Mouse (Mus musculus): ENCODE measurements at regions not wholly inside any gene's neighbourhood (a gene's known extent, or its start where the extent isn't known, plus 50 kb on each side); places are given as distances from the start of the nearest gene placed in this dataset.

DNA sequence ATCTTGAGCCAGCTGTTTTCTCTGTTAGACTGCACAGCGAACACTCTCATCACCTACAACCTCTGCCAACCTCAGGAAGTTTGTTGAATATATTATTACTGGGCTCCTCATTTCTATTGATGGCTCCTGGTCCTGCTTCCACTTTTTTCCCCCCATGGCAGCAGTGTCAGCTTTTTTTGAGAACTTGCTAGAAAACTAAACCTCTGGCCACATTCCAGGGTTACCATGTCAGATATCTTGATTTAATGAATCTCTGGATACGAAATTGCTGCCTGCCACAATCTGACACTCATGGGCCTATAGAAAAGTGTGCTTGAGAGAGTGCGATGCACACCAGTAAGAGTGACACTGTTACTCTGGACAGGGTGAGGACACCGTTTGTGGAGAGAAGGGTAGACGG is 170.6 kb upstream of the Slc25a13 start:
- H3K9me3 ChIP-seq (replicated peaks; ENCODE audit: insufficient read depth, low read length), result no peaks in the 10 kb centered on the region
- no peaks in the 10 kb centered on the region for H3K27me3 ChIP-seq (ENCODE audit: control insufficient read depth in 1 of 2, insufficient read depth in 2 of 2, low read length in 2 of 2)
- no peak overlapping the region for H3K27ac ChIP-seq (ENCODE audit: control insufficient read depth, low read depth, low read length)

DNA sequence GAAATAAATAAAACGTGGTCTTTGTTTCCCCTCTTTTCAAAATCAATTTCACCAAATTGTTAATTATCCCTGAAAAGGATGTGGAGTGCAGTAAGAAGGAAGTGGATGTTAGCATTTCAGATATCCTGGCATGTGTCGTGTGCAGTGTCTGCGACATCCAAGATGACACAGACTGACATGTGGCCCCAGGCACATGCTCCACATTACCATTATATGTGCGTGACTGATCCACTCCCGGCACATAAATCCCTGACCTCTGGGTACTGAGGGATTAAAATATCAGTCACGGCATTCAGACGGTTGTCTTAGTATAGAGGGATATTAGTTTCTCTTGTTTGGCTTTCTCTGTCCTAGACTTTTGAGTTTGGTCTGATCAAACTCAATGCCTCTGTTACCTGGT is 168.0 kb upstream of the Slc25a13 start:
- Histone ChIP-seq H3K9ac (ENCODE audit: control insufficient read depth, low read depth, low read length, poor library complexity, severe bottlenecking) (no peak overlapping the region), H3K27ac (ENCODE audit: control insufficient read depth, low read depth, low read length) (no peak overlapping the region), H3K79me2 (ENCODE audit: control insufficient read depth, insufficient read depth, low read length, poor library complexity) (no peaks in the 10 kb centered on the region), H3K4me1 (ENCODE audit: control insufficient read depth in 1 of 2, insufficient read depth in 2 of 2, low read length in 2 of 2) (no peaks in the 10 kb centered on the region), H3K36me3 (ENCODE audit: control insufficient read depth in 1 of 2, insufficient read depth in 2 of 2, low read length in 2 of 2) (no peaks in the 10 kb centered on the region), H3K4me3 (ENCODE audit: control insufficient read depth in 1 of 2, insufficient read depth in 1 of 2, low read depth in 2 of 2, low read length in 2 of 2) (no peak overlapping the region), H3K9me3 (replicated peaks; ENCODE audit: insufficient read depth, low read length) (no peaks in the 10 kb centered on the region), H3K27me3 (ENCODE audit: control insufficient read depth in 1 of 2, insufficient read depth in 2 of 2, low read length in 2 of 2) (no peaks in the 10 kb centered on the region)
- DNase-seq (ENCODE audit: low read depth, low spot score), result no peak
- TF ChIP-seq GABPA (IDR thresholded peaks at IDR 0.05; ENCODE audit: low read depth, low read length), result no peak
- TF ChIP-seq GATA1 (IDR thresholded peaks at IDR 0.05; ENCODE audit: low read depth, low read length), result no peak
- no peak for TF ChIP-seq ZC3H11A (IDR thresholded peaks at IDR 0.05; ENCODE audit: low read depth, low read length)
- TF ChIP-seq RAD21 (IDR thresholded peaks at IDR 0.05; ENCODE audit: low read depth, low read length), result no peak
- TF ChIP-seq HCFC1 (IDR thresholded peaks at IDR 0.05; ENCODE audit: low read depth, low read length), result no peak

More for the DNA sequence above, 170.6 kb upstream of the Slc25a13 start:
- H3K9ac ChIP-seq (ENCODE audit: control insufficient read depth, low read depth, low read length, poor library complexity, severe bottlenecking), result no peak overlapping the region
- H3K36me3 ChIP-seq (ENCODE audit: control insufficient read depth in 1 of 2, insufficient read depth in 2 of 2, low read length in 2 of 2), result no peaks in the 10 kb centered on the region
- no peak overlapping the region for H3K4me3 ChIP-seq (ENCODE audit: control insufficient read depth in 1 of 2, insufficient read depth in 1 of 2, low read depth in 2 of 2, low read length in 2 of 2)
- no peaks in the 10 kb centered on the region for H3K79me2 ChIP-seq (ENCODE audit: control insufficient read depth, insufficient read depth, low read length, poor library complexity)
- TF ChIP-seq ELF1 (IDR thresholded peaks at IDR 0.05; ENCODE audit: low read depth, low read length) (no peak), RCOR1 (IDR thresholded peaks at IDR 0.05; ENCODE audit: low read depth, low read length) (no peak), EP300 (IDR thresholded peaks at IDR 0.05; ENCODE audit: low read depth in 1 of 2, low read length in 2 of 2) (no peak), CHD1 (IDR thresholded peaks at IDR 0.05; ENCODE audit: low read depth, low read length) (no peak), GABPA (IDR thresholded peaks at IDR 0.05; ENCODE audit: low read depth, low read length) (no peak), JUND (IDR thresholded peaks at IDR 0.05; ENCODE audit: low read depth, low read length) (no peak), MAFK (IDR thresholded peaks at IDR 0.05; ENCODE audit: borderline replicate concordance, low read depth, low read length) (no peak), MXI1 (IDR thresholded peaks at IDR 0.05; ENCODE audit: low read depth, low read length) (no peak), ZNF384 (IDR thresholded peaks at IDR 0.05; ENCODE audit: low read depth, low read length) (no peak), NRF1 (IDR thresholded peaks at IDR 0.05; ENCODE audit: insufficient read depth, low read depth, low read length, poor library complexity, severe bottlenecking) (no peak)
- no peaks in the 10 kb centered on the region for H3K4me1 ChIP-seq (ENCODE audit: control insufficient read depth in 1 of 2, insufficient read depth in 2 of 2, low read length in 2 of 2)
- DNase-seq (ENCODE audit: low read depth, low spot score), result no peak

DNA sequence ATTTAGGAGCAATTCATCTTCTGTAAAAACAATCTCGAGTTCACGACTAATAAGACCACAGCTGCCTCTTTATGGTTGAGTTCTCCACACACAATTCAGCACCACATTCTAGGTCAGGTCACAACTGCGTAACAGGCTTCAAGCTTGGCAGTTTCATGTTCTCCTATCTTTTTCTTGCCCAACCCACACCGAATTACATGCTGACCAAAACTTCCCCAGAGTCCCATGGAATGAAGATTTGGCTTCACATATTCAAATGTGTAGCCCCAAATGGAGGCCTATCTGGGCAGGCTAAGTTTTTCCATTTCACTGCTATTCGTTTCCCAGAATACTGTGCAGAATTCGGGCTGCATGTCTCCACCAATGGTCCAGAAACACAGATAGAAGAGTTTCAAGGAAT is 167.5 kb upstream of the Slc25a13 start:
- Histone ChIP-seq H3K27ac (ENCODE audit: control insufficient read depth, low read depth, low read length) (no peak overlapping the region), H3K27me3 (ENCODE audit: control insufficient read depth in 1 of 2, insufficient read depth in 2 of 2, low read length in 2 of 2) (no peaks in the 10 kb centered on the region), H3K79me2 (ENCODE audit: control insufficient read depth, insufficient read depth, low read length, poor library complexity) (no peaks in the 10 kb centered on the region), H3K9ac (ENCODE audit: control insufficient read depth, low read depth, low read length, poor library complexity, severe bottlenecking) (no peak overlapping the region), H3K9me3 (replicated peaks; ENCODE audit: insufficient read depth, low read length) (no peaks in the 10 kb centered on the region), H3K4me3 (ENCODE audit: control insufficient read depth in 1 of 2, insufficient read depth in 1 of 2, low read depth in 2 of 2, low read length in 2 of 2) (no peak overlapping the region), H3K36me3 (ENCODE audit: control insufficient read depth in 1 of 2, insufficient read depth in 2 of 2, low read length in 2 of 2) (no peaks in the 10 kb centered on the region), H3K4me1 (ENCODE audit: control insufficient read depth in 1 of 2, insufficient read depth in 2 of 2, low read length in 2 of 2) (no peaks in the 10 kb centered on the region)
- DNase-seq (ENCODE audit: low read depth, low spot score), result no peak
- no peak for TF ChIP-seq E2F4 (IDR thresholded peaks at IDR 0.05; ENCODE audit: borderline replicate concordance, low read depth, low read length)
- no peak for TF ChIP-seq ELF1 (IDR thresholded peaks at IDR 0.05; ENCODE audit: low read depth, low read length)
- no peak for TF ChIP-seq CHD1 (IDR thresholded peaks at IDR 0.05; ENCODE audit: low read depth, low read length)
- TF ChIP-seq BHLHE40 (IDR thresholded peaks at IDR 0.05; ENCODE audit: borderline replicate concordance, low read depth, low read length), result no peak
- no peak for TF ChIP-seq MEF2A (IDR thresholded peaks at IDR 0.05; ENCODE audit: extremely low read depth, insufficient replicate concordance, low read depth, low read length, poor library complexity, severe bottlenecking)
- TF ChIP-seq ZC3H11A (IDR thresholded peaks at IDR 0.05; ENCODE audit: low read depth, low read length), result no peak
- TF ChIP-seq MAX (IDR thresholded peaks at IDR 0.05; ENCODE audit: low read length), result no peak
- no peak for TF ChIP-seq TCF12 (IDR thresholded peaks at IDR 0.05; ENCODE audit: low read depth, low read length)
- no peak for TF ChIP-seq USF1 (IDR thresholded peaks at IDR 0.05; ENCODE audit: low read depth, low read length)
- TF ChIP-seq HCFC1 (IDR thresholded peaks at IDR 0.05; ENCODE audit: low read depth, low read length), result no peak
- no peak for TF ChIP-seq SMC3 (IDR thresholded peaks at IDR 0.05; ENCODE audit: low read depth, low read length)
- no peak for TF ChIP-seq POLR2AphosphoS2 (IDR thresholded peaks at IDR 0.05; ENCODE audit: low read length)
- TF ChIP-seq GABPA (IDR thresholded peaks at IDR 0.05; ENCODE audit: low read depth, low read length), result no peak
- TF ChIP-seq UBTF (IDR thresholded peaks at IDR 0.05; ENCODE audit: borderline replicate concordance, insufficient read depth, low read depth, low read length), result no peak
- no peak for TF ChIP-seq POLR2A (IDR thresholded peaks at IDR 0.05; ENCODE audit: control insufficient read depth in 1 of 2, insufficient read depth in 1 of 2, low read depth in 1 of 2, low read length in 2 of 2, poor library complexity in 1 of 2)
- no peak for TF ChIP-seq CTCF (IDR thresholded peaks at IDR 0.05 in 2 of 3, conservative IDR thresholded peaks at IDR 0.05 in 1 of 3; ENCODE audit: control insufficient read depth in 1 of 3, insufficient read depth in 1 of 3, low read depth in 2 of 3, low read length in 3 of 3, poor library complexity in 1 of 3, severe bottlenecking in 1 of 3)
- TF ChIP-seq USF2 (IDR thresholded peaks at IDR 0.05; ENCODE audit: borderline replicate concordance in 1 of 2, insufficient read depth in 1 of 2, low read depth in 1 of 2, low read length in 2 of 2), result no peak

All from MEL (cell line).